Mouse (Mus musculus): Measurements from ENCODE around the gene Rft1.

DNA sequence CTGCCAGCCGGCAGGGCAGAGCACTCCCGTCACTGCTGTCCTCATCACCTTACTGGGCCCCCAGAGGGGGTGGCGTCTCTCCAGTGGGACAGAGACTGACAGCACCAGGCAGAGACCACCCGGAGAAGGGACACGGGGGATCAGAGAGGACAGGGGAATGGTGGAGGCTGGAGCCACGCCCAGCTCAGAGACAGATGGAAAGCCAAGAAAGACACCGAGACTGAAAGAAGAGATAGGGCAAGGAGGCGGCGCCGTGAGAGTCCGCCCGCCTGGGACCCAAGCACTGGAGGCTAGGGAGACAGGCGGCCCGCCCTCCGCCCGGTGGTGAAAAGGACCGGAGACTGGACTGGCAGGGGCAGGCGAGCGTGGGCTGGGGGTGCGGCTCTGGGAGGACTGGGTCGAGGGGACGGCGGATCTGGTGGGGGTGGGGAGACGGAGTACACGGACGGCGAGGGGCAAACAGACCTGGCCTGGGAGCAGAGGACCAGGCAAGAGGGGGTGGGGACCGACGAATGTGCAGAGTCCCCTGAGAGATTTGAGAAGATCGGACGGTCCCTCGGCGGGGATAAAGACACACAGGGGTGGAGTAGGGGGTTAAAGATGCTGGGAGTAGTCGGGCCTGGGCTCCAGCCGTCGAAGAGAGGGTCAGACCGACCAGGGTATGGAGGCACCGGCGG lies 28.9 kb upstream of the Rft1 start:
- TF ChIP-seq CTCF (IDR thresholded peaks at IDR 0.05; ENCODE audit: low read depth, low read length) (no peak), POLR2A (IDR thresholded peaks at IDR 0.05; ENCODE audit: insufficient read depth, low read length) (no peak), EP300 (IDR thresholded peaks at IDR 0.05; ENCODE audit: insufficient read depth, low read depth, low read length) (no peak)

Measured in ES-Bruce4 (cell line).